Mouse (Mus musculus): ENCODE measurements around the gene Vamp4. TPM values are rescaled to one million over a fixed set of nuclear protein-coding genes. Genes with fewer than 3 reads are reported as not detected.
A peak's percentile ranks its signal among the peaks of the same experiment; 100 is the strongest.

Vamp4 gene
- total RNA-seq (2012; rRNA removed) = 4.3 and 7.3 TPM in 2 replicates

DNA sequence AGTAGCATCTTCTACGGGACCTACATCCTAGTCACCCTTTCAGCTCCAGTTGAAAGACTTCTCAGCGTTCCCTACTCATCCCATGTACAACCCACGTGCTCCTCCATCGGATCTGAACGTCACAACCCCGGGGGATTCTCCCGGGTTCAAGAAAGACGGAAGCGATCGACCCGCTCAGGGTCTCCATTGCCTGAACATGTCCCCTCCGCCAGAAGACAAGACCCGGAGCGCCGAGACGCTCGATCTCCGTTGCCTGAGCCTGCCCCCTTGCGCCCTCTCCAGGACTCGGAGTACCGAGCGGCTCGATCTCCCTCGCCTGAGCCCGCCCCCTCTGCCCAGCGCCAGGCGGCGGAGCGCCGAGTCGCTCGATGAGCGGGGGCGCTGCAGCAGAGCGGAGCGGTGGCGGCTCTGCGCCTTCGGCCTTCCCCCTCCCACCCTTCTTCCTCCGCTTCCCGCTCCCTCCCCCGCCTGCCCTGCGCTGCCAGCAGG lies at the start of gene Vamp4:
TSS of gene Vamp4 (plus strand) at position 256 of the 489 bp plus-strand sequence.
- TF ChIP-seq CHD2 (IDR thresholded peaks at IDR 0.05; ENCODE audit: low read depth, low read length) (no peak), ZC3H11A (IDR thresholded peaks at IDR 0.05; ENCODE audit: borderline replicate concordance, low read depth, low read length) (0 out of 2 replicates have a peak, but pooled peaks have one; percentile 0), ZNF384 (IDR thresholded peaks at IDR 0.05; ENCODE audit: low read depth, low read length) (no peak), MAFK (IDR thresholded peaks at IDR 0.05; ENCODE audit: insufficient read depth, low read depth, low read length) (no peak), HCFC1 (IDR thresholded peaks at IDR 0.05; ENCODE audit: borderline replicate concordance, insufficient read depth, low read length) (peak; percentile 88)
- Histone ChIP-seq H3K4me1 (ENCODE audit: control insufficient read depth in 2 of 2, insufficient read depth in 2 of 2, low read length in 2 of 2, poor library complexity in 1 of 2) (peaks cover 0 to 4% of the 10 kb centered on the region in 2 experiments; a peak in 2 of 4 replicates), H3K4me3 (ENCODE audit: insufficient read depth in 1 of 2, low read depth in 1 of 2, low read length in 2 of 2, poor library complexity in 1 of 2, severe bottlenecking in 1 of 2) (peak within 1 kb of the TSS; percentile 89 to 97), H3K27ac (ENCODE audit: insufficient read depth, low read depth, low read length, poor library complexity, severe bottlenecking) (peak within 1 kb of the TSS; percentile 61; the same call in 1 of the 2 replicates), H3K9me3 (ENCODE audit: control insufficient read depth, insufficient read depth, low read depth, low read length) (no peaks in the 10 kb centered on the region), H3K9ac (ENCODE audit: insufficient read depth, low read depth, low read length, poor library complexity, severe bottlenecking) (peak within 1 kb of the TSS; percentile 90), H3K36me3 (ENCODE audit: control insufficient read depth, insufficient read depth, low read length, poor library complexity, severe bottlenecking) (no peaks in the 10 kb centered on the region)
- peak; percentile 94 for DNase-seq (ENCODE audit: low read depth, low spot score)
- in situ Hi-C loops (cut with MboI; ENCODE audit: low sequenced_read_pairs in 2 of 2, unreplicated experiment in 2 of 2) = no loop called here

GRCm38 (mm10) chr1:162529651-162530050 lies 40.7 kb upstream of the Vamp4 start:
- H3K27ac ChIP-seq (ENCODE audit: insufficient read depth, low read depth, low read length, poor library complexity, severe bottlenecking) = no peak overlapping the region
- TF ChIP-seq HCFC1 (IDR thresholded peaks at IDR 0.05; ENCODE audit: borderline replicate concordance, insufficient read depth, low read length) = no peak
- TF ChIP-seq MAFK (IDR thresholded peaks at IDR 0.05; ENCODE audit: insufficient read depth, low read depth, low read length) = no peak
- no peak for TF ChIP-seq ZNF384 (IDR thresholded peaks at IDR 0.05; ENCODE audit: low read depth, low read length)
- no peak for TF ChIP-seq CHD2 (IDR thresholded peaks at IDR 0.05; ENCODE audit: low read depth, low read length)
- TF ChIP-seq ZC3H11A (IDR thresholded peaks at IDR 0.05; ENCODE audit: borderline replicate concordance, low read depth, low read length) = no peak
- in situ Hi-C loops (cut with MboI; ENCODE audit: low sequenced_read_pairs in 2 of 2, unreplicated experiment in 2 of 2) = no loop called here
- no peaks in the 10 kb centered on the region for H3K9me3 ChIP-seq (ENCODE audit: control insufficient read depth, insufficient read depth, low read depth, low read length)
- no peaks in the 10 kb centered on the region for H3K4me1 ChIP-seq (ENCODE audit: control insufficient read depth in 2 of 2, insufficient read depth in 2 of 2, low read length in 2 of 2, poor library complexity in 1 of 2)
- no peak overlapping the region for H3K4me3 ChIP-seq (ENCODE audit: insufficient read depth in 1 of 2, low read depth in 1 of 2, low read length in 2 of 2, poor library complexity in 1 of 2, severe bottlenecking in 1 of 2)
- peaks cover 11% of the 10 kb centered on the region for H3K36me3 ChIP-seq (ENCODE audit: control insufficient read depth, insufficient read depth, low read length, poor library complexity, severe bottlenecking)
- no peak overlapping the region for H3K9ac ChIP-seq (ENCODE audit: insufficient read depth, low read depth, low read length, poor library complexity, severe bottlenecking)
- no peak for DNase-seq (ENCODE audit: low read depth, low spot score)

DNA sequence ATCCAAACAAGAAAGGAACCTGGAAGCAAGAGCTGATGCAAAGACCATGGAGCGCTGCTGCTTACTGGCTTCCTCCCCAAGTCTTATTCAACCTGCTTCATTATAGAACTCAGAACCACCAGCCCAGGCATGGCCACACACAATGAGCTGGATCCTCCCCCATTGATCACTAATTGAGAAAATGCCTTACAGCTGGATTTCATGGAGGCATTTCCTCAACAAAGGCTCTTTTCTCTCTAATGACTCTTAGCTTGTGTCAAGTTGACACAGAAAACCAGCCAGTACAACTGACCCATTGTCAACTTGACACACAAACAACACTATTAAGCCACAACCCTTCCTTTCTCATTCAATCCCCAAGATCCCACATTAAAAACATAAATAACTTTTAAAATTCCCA lies 39.6 kb upstream of the Vamp4 start:
- TF ChIP-seq CHD2 (IDR thresholded peaks at IDR 0.05; ENCODE audit: low read depth, low read length) = no peak
- Histone ChIP-seq H3K9me3 (ENCODE audit: control insufficient read depth, insufficient read depth, low read depth, low read length) (no peaks in the 10 kb centered on the region), H3K9ac (ENCODE audit: insufficient read depth, low read depth, low read length, poor library complexity, severe bottlenecking) (no peak overlapping the region), H3K4me1 (ENCODE audit: control insufficient read depth in 2 of 2, insufficient read depth in 2 of 2, low read length in 2 of 2, poor library complexity in 1 of 2) (no peaks in the 10 kb centered on the region), H3K36me3 (ENCODE audit: control insufficient read depth, insufficient read depth, low read length, poor library complexity, severe bottlenecking) (peaks cover 11% of the 10 kb centered on the region), H3K27ac (ENCODE audit: insufficient read depth, low read depth, low read length, poor library complexity, severe bottlenecking) (no peak overlapping the region), H3K4me3 (ENCODE audit: insufficient read depth in 1 of 2, low read depth in 1 of 2, low read length in 2 of 2, poor library complexity in 1 of 2, severe bottlenecking in 1 of 2) (no peak overlapping the region)
- no peak for DNase-seq (ENCODE audit: low read depth, low spot score)
- in situ Hi-C loops (cut with MboI; ENCODE audit: low sequenced_read_pairs in 2 of 2, unreplicated experiment in 2 of 2) = no loop called here

DNA sequence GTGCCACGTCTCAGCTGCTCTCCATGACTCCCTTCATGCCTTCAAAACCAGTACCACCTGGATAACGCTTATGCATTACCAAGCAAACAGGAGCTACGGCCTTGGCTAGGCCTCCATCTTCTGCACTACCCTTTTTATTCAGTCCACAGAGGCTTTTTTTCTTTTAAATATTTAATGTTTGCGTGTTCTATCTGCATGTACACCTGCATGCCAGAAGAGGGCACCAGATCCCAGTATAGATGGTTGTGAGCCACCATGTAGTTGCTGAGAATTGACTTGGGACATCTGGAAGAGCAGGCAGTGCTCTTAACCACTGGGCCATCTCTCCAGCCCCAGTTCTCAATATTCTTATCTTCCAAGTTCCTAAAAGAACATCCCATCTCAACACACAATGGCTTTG lies 38.7 kb upstream of the Vamp4 start:
- H3K9me3 ChIP-seq (ENCODE audit: control insufficient read depth, insufficient read depth, low read depth, low read length) = no peaks in the 10 kb centered on the region
- no peak overlapping the region for H3K4me3 ChIP-seq (ENCODE audit: insufficient read depth in 1 of 2, low read depth in 1 of 2, low read length in 2 of 2, poor library complexity in 1 of 2, severe bottlenecking in 1 of 2)
- no peak overlapping the region for H3K27ac ChIP-seq (ENCODE audit: insufficient read depth, low read depth, low read length, poor library complexity, severe bottlenecking)
- DNase-seq (ENCODE audit: low read depth, low spot score) = no peak
- TF ChIP-seq ZNF384 (IDR thresholded peaks at IDR 0.05; ENCODE audit: low read depth, low read length) (no peak), CHD2 (IDR thresholded peaks at IDR 0.05; ENCODE audit: low read depth, low read length) (no peak), MAFK (IDR thresholded peaks at IDR 0.05; ENCODE audit: insufficient read depth, low read depth, low read length) (no peak), HCFC1 (IDR thresholded peaks at IDR 0.05; ENCODE audit: borderline replicate concordance, insufficient read depth, low read length) (no peak), ZC3H11A (IDR thresholded peaks at IDR 0.05; ENCODE audit: borderline replicate concordance, low read depth, low read length) (no peak)
- in situ Hi-C loops (cut with MboI; ENCODE audit: low sequenced_read_pairs in 2 of 2, unreplicated experiment in 2 of 2) = no loop called here
- no peak overlapping the region for H3K9ac ChIP-seq (ENCODE audit: insufficient read depth, low read depth, low read length, poor library complexity, severe bottlenecking)
- H3K36me3 ChIP-seq (ENCODE audit: control insufficient read depth, insufficient read depth, low read length, poor library complexity, severe bottlenecking) = peaks cover 17% of the 10 kb centered on the region
- H3K4me1 ChIP-seq (ENCODE audit: control insufficient read depth in 2 of 2, insufficient read depth in 2 of 2, low read length in 2 of 2, poor library complexity in 1 of 2) = no peaks in the 10 kb centered on the region

DNA sequence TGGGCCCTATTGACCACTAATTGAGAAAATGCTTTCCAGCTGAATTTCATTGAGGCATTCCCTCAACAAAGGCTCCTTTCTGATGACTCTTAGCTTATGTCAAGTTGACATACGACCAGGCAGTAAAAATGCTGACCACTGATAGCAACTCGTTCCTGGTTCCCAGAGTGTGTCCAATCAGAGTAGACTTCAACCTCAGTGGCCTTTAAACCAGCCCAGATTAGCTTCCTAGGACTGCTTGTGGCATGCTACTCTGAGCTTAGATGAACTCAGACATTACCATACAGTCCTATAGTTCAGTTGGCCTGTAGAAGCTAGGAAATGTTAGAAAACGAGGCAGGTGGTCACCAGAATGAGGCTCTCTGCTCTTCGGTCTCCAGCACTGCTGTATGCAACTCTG lies 38.0 kb upstream of the Vamp4 start:
- Histone ChIP-seq H3K4me3 (ENCODE audit: insufficient read depth in 1 of 2, low read depth in 1 of 2, low read length in 2 of 2, poor library complexity in 1 of 2, severe bottlenecking in 1 of 2) (no peak overlapping the region), H3K27ac (ENCODE audit: insufficient read depth, low read depth, low read length, poor library complexity, severe bottlenecking) (no peak overlapping the region), H3K9me3 (ENCODE audit: control insufficient read depth, insufficient read depth, low read depth, low read length) (no peaks in the 10 kb centered on the region), H3K9ac (ENCODE audit: insufficient read depth, low read depth, low read length, poor library complexity, severe bottlenecking) (no peak overlapping the region), H3K36me3 (ENCODE audit: control insufficient read depth, insufficient read depth, low read length, poor library complexity, severe bottlenecking) (peaks cover 24% of the 10 kb centered on the region), H3K4me1 (ENCODE audit: control insufficient read depth in 2 of 2, insufficient read depth in 2 of 2, low read length in 2 of 2, poor library complexity in 1 of 2) (no peaks in the 10 kb centered on the region)
- in situ Hi-C loops (cut with MboI; ENCODE audit: low sequenced_read_pairs in 2 of 2, unreplicated experiment in 2 of 2) = no loop called here
- no peak for DNase-seq (ENCODE audit: low read depth, low spot score)
- no peak for TF ChIP-seq MAFK (IDR thresholded peaks at IDR 0.05; ENCODE audit: insufficient read depth, low read depth, low read length)
- TF ChIP-seq HCFC1 (IDR thresholded peaks at IDR 0.05; ENCODE audit: borderline replicate concordance, insufficient read depth, low read length) = no peak
- no peak for TF ChIP-seq CHD2 (IDR thresholded peaks at IDR 0.05; ENCODE audit: low read depth, low read length)
- TF ChIP-seq ZC3H11A (IDR thresholded peaks at IDR 0.05; ENCODE audit: borderline replicate concordance, low read depth, low read length) = no peak
- no peak for TF ChIP-seq ZNF384 (IDR thresholded peaks at IDR 0.05; ENCODE audit: low read depth, low read length)
